Mouse (Mus musculus): ENCODE results near the gene Vsig8. TPM values are rescaled to one million over a fixed set of nuclear protein-coding genes. Genes with fewer than 3 reads are reported as not detected.

Gene Vsig8
- 0.17 TPM in 1 of 2 replicates, not detected in the other for polyA plus RNA-seq (2014; fragmentation: Nextera tagmentation; extraction: Ambion mirVana)

DNA sequence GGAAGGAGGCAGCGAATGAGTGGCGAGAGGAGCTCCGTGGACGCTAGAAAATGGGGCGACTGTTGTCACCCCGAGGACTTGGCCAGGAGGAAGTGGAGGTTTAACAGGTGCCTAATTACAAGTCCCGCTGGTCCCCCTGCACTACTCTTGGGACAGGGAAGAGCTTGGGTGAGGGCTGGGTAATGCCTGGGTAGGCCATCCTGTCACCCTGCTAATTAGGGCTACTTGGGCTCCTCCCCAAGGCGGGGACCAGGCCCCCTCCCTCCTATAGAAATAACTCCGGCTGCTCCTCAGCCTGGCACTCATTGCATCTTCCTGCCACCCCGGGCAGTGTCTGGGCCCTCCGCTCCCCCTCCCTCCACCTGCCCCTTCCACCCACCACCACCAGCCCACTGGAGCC, at the start of gene Vsig8:
TSS of gene Vsig8 (plus strand) at position 301 of the 400 bp plus-strand sequence.
- H3K9me3 ChIP-seq (ENCODE audit: control insufficient read depth, low read length): no peaks in the 10 kb centered on the region
- peaks cover 6% of the 10 kb centered on the region for H3K4me1 ChIP-seq (replicated peaks; ENCODE audit: control insufficient read depth, insufficient read depth, low read length)
- no peak within 1 kb of the TSS for H3K9ac ChIP-seq (ENCODE audit: low read length)
- no peak within 1 kb of the TSS for H3K27ac ChIP-seq (ENCODE audit: low read depth, low read length)
- H3K4me3 ChIP-seq (ENCODE audit: low read depth, low read length): no peak within 1 kb of the TSS
- H3K27me3 ChIP-seq (ENCODE audit: control insufficient read depth, insufficient read depth, low read length): peaks cover 3% of the 10 kb centered on the region
- DNase-seq (ENCODE audit: low spot score) (no peak), ATAC-seq (replicated peaks; ENCODE audit: low FRiP score) (no peak)
- 81% methylated on average over 11 of the region's 11 CpGs for WGBS
- no peaks in the 10 kb centered on the region for H3K36me3 ChIP-seq (ENCODE audit: control insufficient read depth, insufficient read depth, low read length)
- no peak within 1 kb of the TSS for H3K4me2 ChIP-seq (ENCODE audit: low read depth, low read length, severe bottlenecking)

DNA sequence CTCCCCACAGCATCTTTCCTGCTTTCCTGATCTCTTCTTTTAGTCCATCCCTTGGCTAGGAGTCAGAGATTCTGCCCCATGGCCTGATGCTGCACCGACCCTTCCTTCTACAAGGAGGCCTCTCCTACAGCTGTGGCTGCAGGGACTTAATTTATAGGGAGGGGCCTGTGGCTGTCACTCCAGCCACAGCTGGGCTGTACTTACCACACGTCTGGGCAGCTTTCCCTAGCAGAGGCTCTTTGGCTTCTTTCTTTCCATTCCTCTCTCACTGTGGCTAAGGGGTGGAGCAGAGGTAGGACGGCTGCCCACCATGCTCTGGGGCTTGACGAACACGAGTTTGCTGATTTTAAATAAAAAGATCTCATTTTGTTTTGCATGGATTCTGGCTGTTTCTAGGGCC, 48.7 kb upstream of the Vsig8 start:
- DNase-seq (ENCODE audit: low spot score) (no peak), ATAC-seq (replicated peaks; ENCODE audit: low FRiP score) (no peak)
- Histone ChIP-seq H3K4me2 (ENCODE audit: low read depth, low read length, severe bottlenecking) (no peak overlapping the region), H3K27ac (ENCODE audit: low read depth, low read length) (no peak overlapping the region), H3K4me3 (ENCODE audit: low read depth, low read length) (no peak overlapping the region), H3K9ac (ENCODE audit: low read length) (no peak overlapping the region; the same call in 1 of the 2 replicates), H3K27me3 (ENCODE audit: control insufficient read depth, insufficient read depth, low read length) (peaks cover under 1% of the 10 kb centered on the region; the same call in 1 of the 2 replicates), H3K36me3 (ENCODE audit: control insufficient read depth, insufficient read depth, low read length) (no peaks in the 10 kb centered on the region), H3K4me1 (replicated peaks; ENCODE audit: control insufficient read depth, insufficient read depth, low read length) (peaks cover 11% of the 10 kb centered on the region; the same call in 1 of the 2 replicates), H3K9me3 (ENCODE audit: control insufficient read depth, low read length) (no peaks in the 10 kb centered on the region)
- 66% methylated on average over 5 of the region's 5 CpGs for WGBS

DNA sequence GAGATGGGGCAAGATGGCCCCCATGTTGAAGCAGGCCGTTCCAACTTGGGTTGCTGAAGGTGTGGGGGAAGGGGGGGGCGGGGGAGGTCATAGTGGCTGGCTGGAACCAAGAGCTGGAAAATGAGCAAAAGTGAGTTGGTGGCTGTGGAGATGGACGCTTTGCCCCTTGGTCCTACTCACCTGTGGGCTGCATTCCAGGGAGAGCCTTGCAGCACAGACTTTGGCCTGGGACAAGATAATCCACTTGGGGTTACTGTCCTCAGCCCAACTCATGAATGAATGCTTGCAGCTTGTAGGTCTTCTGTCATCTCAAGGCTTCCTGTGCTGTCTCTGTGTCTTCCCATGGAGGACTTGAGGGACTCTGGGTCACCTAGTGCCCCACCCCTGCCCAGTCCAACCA, 48.0 kb upstream of the Vsig8 start:
- no peak overlapping the region for H3K9ac ChIP-seq (ENCODE audit: low read length)
- 91% methylated on average over 3 of the region's 3 CpGs for WGBS
- peaks cover 7% of the 10 kb centered on the region; the same call in 1 of the 2 replicates for H3K4me1 ChIP-seq (replicated peaks; ENCODE audit: control insufficient read depth, insufficient read depth, low read length)

DNA sequence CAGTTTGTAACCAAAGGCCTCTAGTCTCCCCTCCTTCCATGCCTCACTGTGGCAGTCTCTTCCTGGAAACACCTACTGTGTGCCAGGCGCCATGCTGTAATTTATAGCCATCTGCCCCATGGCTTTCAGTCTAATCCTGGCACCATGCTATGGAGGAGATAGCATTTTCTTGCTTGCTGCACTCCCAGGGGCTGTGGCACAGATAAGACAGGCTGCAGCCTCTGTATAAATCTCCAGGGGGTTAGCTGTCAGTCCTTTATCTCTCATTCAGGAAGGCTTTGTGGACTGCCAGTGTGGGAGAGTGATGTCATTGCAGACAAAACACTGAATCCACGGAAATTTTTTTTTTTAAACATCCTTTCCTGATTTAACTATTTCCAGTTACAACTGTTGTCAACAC, 47.6 kb upstream of the Vsig8 start:
- no peak overlapping the region for H3K27ac ChIP-seq (ENCODE audit: low read depth, low read length)
- ATAC-seq (replicated peaks; ENCODE audit: low FRiP score) (no peak), DNase-seq (ENCODE audit: low spot score) (no peak)
- peaks cover 7% of the 10 kb centered on the region; the same call in 1 of the 2 replicates for H3K4me1 ChIP-seq (replicated peaks; ENCODE audit: control insufficient read depth, insufficient read depth, low read length)
- no peaks in the 10 kb centered on the region for H3K27me3 ChIP-seq (ENCODE audit: control insufficient read depth, insufficient read depth, low read length)
- no peak overlapping the region for H3K9ac ChIP-seq (ENCODE audit: low read length)
- H3K36me3 ChIP-seq (ENCODE audit: control insufficient read depth, insufficient read depth, low read length): no peaks in the 10 kb centered on the region
- no peak overlapping the region for H3K4me3 ChIP-seq (ENCODE audit: low read depth, low read length)
- 63% methylated on average over 2 of the region's 2 CpGs for WGBS
- no peak overlapping the region for H3K4me2 ChIP-seq (ENCODE audit: low read depth, low read length, severe bottlenecking)
- no peaks in the 10 kb centered on the region for H3K9me3 ChIP-seq (ENCODE audit: control insufficient read depth, low read length)

More for the DNA sequence above, 48.0 kb upstream of the Vsig8 start:
- Histone ChIP-seq H3K27ac (ENCODE audit: low read depth, low read length) (no peak overlapping the region), H3K36me3 (ENCODE audit: control insufficient read depth, insufficient read depth, low read length) (no peaks in the 10 kb centered on the region), H3K4me2 (ENCODE audit: low read depth, low read length, severe bottlenecking) (no peak overlapping the region), H3K4me3 (ENCODE audit: low read depth, low read length) (no peak overlapping the region), H3K27me3 (ENCODE audit: control insufficient read depth, insufficient read depth, low read length) (no peaks in the 10 kb centered on the region), H3K9me3 (ENCODE audit: control insufficient read depth, low read length) (no peaks in the 10 kb centered on the region)
- no peak for ATAC-seq (replicated peaks; ENCODE audit: low FRiP score)
- no peak for DNase-seq (ENCODE audit: low spot score)

GRCm38 (mm10) chr1:172509235-172509634, 46.5 kb upstream of the Vsig8 start:
- no peaks in the 10 kb centered on the region; the same call in 1 of the 2 replicates for H3K4me1 ChIP-seq (replicated peaks; ENCODE audit: control insufficient read depth, insufficient read depth, low read length)
- H3K9ac ChIP-seq (ENCODE audit: low read length): no peak overlapping the region
- H3K4me3 ChIP-seq (ENCODE audit: low read depth, low read length): no peak overlapping the region
- no peaks in the 10 kb centered on the region for H3K9me3 ChIP-seq (ENCODE audit: control insufficient read depth, low read length)
- H3K36me3 ChIP-seq (ENCODE audit: control insufficient read depth, insufficient read depth, low read length): no peaks in the 10 kb centered on the region
- ATAC-seq (replicated peaks; ENCODE audit: low FRiP score) (no peak), DNase-seq (ENCODE audit: low spot score) (no peak)
- no peak overlapping the region for H3K27ac ChIP-seq (ENCODE audit: low read depth, low read length)
- no peaks in the 10 kb centered on the region for H3K27me3 ChIP-seq (ENCODE audit: control insufficient read depth, insufficient read depth, low read length)
- 76% methylated on average over 5 of the region's 5 CpGs for WGBS
- H3K4me2 ChIP-seq (ENCODE audit: low read depth, low read length, severe bottlenecking): no peak overlapping the region

DNA sequence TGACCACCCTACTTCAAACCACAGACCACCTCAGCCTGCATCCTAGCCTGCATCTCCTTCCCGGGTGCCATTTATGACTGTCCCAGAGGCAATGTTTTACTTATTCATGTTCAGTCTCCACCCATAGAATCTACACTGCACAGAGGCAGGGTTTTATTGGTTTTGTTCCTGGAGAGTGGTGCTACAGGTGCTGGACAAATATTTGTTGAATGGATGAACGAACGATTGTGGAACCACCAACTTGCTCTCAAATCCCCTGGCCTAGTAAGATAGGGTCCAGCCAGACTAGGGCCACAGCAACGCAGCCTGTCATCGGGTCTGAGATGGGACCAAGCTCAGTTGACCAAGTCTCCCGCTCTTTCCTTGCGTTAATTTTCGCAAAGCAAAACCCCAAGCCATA, 45.8 kb upstream of the Vsig8 start:
- no peak overlapping the region for H3K27ac ChIP-seq (ENCODE audit: low read depth, low read length)
- no peaks in the 10 kb centered on the region; the same call in 1 of the 2 replicates for H3K4me1 ChIP-seq (replicated peaks; ENCODE audit: control insufficient read depth, insufficient read depth, low read length)
- H3K36me3 ChIP-seq (ENCODE audit: control insufficient read depth, insufficient read depth, low read length): no peaks in the 10 kb centered on the region
- no peaks in the 10 kb centered on the region for H3K27me3 ChIP-seq (ENCODE audit: control insufficient read depth, insufficient read depth, low read length)
- ATAC-seq (replicated peaks; ENCODE audit: low FRiP score) (no peak), DNase-seq (ENCODE audit: low spot score) (no peak)
- no peaks in the 10 kb centered on the region for H3K9me3 ChIP-seq (ENCODE audit: control insufficient read depth, low read length)
- 48% methylated on average over 8 of the region's 8 CpGs for WGBS
- no peak overlapping the region for H3K9ac ChIP-seq (ENCODE audit: low read length)
- H3K4me3 ChIP-seq (ENCODE audit: low read depth, low read length): no peak overlapping the region
- no peak overlapping the region for H3K4me2 ChIP-seq (ENCODE audit: low read depth, low read length, severe bottlenecking)

DNA sequence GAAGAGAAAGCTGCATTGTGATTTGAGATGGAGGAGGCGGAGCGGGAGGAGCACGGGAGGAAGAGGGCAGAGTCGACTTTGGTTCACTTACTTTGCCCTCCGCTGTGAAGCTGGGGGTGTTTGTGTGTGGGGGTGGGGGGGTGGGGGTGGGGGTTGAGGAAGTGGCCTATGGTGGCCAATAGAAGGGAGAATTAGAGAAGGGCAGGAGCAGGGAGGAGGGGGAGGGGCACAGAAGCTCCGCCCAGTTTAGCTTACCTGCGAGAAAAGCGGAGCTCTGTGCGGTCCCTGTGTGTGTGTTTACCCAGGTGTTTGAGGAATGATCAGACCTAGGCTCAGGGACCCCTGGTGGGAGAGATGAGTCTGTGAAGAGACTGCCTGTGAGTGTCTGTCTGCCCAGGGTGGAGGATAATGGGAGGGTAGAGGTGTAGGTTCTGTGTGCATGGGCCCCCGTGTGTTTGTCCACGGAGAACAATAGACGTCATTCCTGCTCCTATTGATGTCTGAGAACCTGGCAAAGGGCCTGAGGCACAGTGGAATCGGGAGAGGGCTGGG, 45.2 kb upstream of the Vsig8 start:
- Histone ChIP-seq H3K27me3 (ENCODE audit: control insufficient read depth, insufficient read depth, low read length) (no peaks in the 10 kb centered on the region), H3K36me3 (ENCODE audit: control insufficient read depth, insufficient read depth, low read length) (no peaks in the 10 kb centered on the region), H3K4me2 (ENCODE audit: low read depth, low read length, severe bottlenecking) (no peak overlapping the region), H3K9ac (ENCODE audit: low read length) (no peak overlapping the region), H3K4me3 (ENCODE audit: low read depth, low read length) (no peak overlapping the region), H3K4me1 (replicated peaks; ENCODE audit: control insufficient read depth, insufficient read depth, low read length) (no peaks in the 10 kb centered on the region; the same call in 1 of the 2 replicates), H3K27ac (ENCODE audit: low read depth, low read length) (no peak overlapping the region), H3K9me3 (ENCODE audit: control insufficient read depth, low read length) (no peaks in the 10 kb centered on the region)
- WGBS: 21% methylated on average over 13 of the region's 13 CpGs
- DNase-seq (ENCODE audit: low spot score) (no peak), ATAC-seq (replicated peaks; ENCODE audit: low FRiP score) (no peak; the same call in 1 of the 2 replicates)

DNA sequence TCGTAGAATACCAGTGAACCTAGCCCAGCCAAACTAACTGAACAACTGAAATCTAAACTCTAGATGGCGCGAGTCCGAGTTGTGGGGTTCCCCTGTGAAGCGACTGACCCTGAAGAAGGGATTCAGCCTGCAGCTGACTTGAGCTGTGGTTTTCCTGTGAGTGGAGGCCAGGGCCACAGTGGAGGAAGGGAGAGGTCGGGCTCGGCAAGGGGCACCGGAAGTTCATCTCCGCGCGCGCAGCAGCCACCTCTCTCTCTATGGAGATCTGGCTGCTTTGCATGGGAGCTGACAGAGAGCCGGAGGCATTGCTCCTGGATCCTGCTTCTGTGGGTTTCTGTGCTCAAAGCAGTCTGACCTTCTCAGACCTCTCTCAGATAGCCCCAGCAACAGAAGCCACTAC, 42.8 kb upstream of the Vsig8 start:
- WGBS: 34% methylated on average over 13 of the region's 13 CpGs
- Histone ChIP-seq H3K9ac (ENCODE audit: low read length) (no peak overlapping the region), H3K4me1 (replicated peaks; ENCODE audit: control insufficient read depth, insufficient read depth, low read length) (no peaks in the 10 kb centered on the region; the same call in 1 of the 2 replicates), H3K27ac (ENCODE audit: low read depth, low read length) (no peak overlapping the region), H3K4me3 (ENCODE audit: low read depth, low read length) (no peak overlapping the region), H3K27me3 (ENCODE audit: control insufficient read depth, insufficient read depth, low read length) (no peaks in the 10 kb centered on the region), H3K4me2 (ENCODE audit: low read depth, low read length, severe bottlenecking) (0 out of 2 replicates have a peak overlapping the region, but pooled peaks have one; percentile 21), H3K36me3 (ENCODE audit: control insufficient read depth, insufficient read depth, low read length) (no peaks in the 10 kb centered on the region), H3K9me3 (ENCODE audit: control insufficient read depth, low read length) (peaks cover under 1% of the 10 kb centered on the region; the same call in 1 of the 2 replicates)
- DNase-seq (ENCODE audit: low spot score) (no peak), ATAC-seq (replicated peaks; ENCODE audit: low FRiP score) (no peak)

All from forebrain, embryonic 11.5 days (tissue).